Mouse (Mus musculus) myocyte (in vitro differentiated cells): Measurements from ENCODE around the gene Vti1a.

Source experiments
- E2F4 ChIP-seq: IDR thresholded peaks from one replicate; pipeline ENCODE4 v1.6.1; 2011; ENCODE audit warnings: mild to moderate bottlenecking, control low read depth, moderate library complexity; ENCODE audit not compliant: insufficient read depth
- MAX ChIP-seq: IDR thresholded peaks from one replicate; pipeline ENCODE4 v1.6.1; 2011; ENCODE audit warnings: low read depth, mild to moderate bottlenecking, control low read depth
- POLR2A ChIP-seq: IDR thresholded peaks from one replicate; pipeline ENCODE4 v1.6.1; 2011; ENCODE audit warnings: low read depth, mild to moderate bottlenecking, control low read depth, moderate library complexity; ENCODE audit not compliant: insufficient read length
- SRF ChIP-seq: IDR thresholded peaks from one replicate; pipeline ENCODE4 v1.6.1; 2011; ENCODE audit warnings: low read depth; ENCODE audit not compliant: control insufficient read depth, insufficient read length

GRCm38 (mm10) chr19:55348187-55348586 is 32.1 kb downstream of the Vti1a start:
- no peak for TF ChIP-seq E2F4
- no peak for TF ChIP-seq MAX
- no peak for TF ChIP-seq SRF
- TF ChIP-seq POLR2A = no peak
